Mouse (Mus musculus) C2C12 (cell line): ENCODE results near the gene Mmp28.

ENCODE experiments used
- CTCF ChIP-seq: IDR thresholded peaks from one replicate; pipeline ENCODE4 v1.5.1; 2011; ENCODE audit not compliant: control insufficient read depth, insufficient read depth, insufficient read length
- MAX ChIP-seq: IDR thresholded peaks from one replicate; pipeline ENCODE4 v1.6.1; 2011; ENCODE audit warnings: mild to moderate bottlenecking, control low read depth
- USF1 ChIP-seq: IDR thresholded peaks from one replicate; pipeline ENCODE4 v1.6.1; 2011; ENCODE audit warnings: low read depth, mild to moderate bottlenecking, control low read depth, moderate library complexity

DNA sequence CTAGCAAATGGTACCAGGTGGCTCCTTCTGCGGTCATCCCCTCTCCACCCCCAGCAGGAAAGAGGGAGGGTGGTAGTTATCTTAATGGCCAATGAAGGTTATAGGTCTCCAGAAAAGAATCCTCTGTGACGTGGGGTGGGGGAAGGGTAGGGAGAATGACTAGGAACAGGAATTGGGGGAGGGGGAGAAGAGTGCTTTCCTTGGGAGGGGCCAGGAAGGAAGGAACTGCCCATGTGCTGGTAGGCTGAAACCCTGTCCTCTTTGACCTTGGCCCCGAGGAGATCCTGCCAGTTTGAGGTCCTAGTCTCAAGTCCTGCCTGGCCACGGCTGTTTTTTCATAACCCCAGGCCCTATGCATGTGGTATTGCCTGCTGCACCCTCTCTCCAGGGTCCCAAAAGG lies 13.6 kb downstream of the Mmp28 start:
- no peak for TF ChIP-seq CTCF
- TF ChIP-seq MAX: no peak
- TF ChIP-seq USF1: no peak
